Mouse (Mus musculus): ENCODE measurements around the gene Rin3. TPM values are rescaled to one million over a fixed set of nuclear protein-coding genes. Genes with fewer than 3 reads are reported as not detected.

Rin3 gene
- total RNA-seq, 2 experiments from 2014 or later = 12.9 to 26.4 TPM

DNA sequence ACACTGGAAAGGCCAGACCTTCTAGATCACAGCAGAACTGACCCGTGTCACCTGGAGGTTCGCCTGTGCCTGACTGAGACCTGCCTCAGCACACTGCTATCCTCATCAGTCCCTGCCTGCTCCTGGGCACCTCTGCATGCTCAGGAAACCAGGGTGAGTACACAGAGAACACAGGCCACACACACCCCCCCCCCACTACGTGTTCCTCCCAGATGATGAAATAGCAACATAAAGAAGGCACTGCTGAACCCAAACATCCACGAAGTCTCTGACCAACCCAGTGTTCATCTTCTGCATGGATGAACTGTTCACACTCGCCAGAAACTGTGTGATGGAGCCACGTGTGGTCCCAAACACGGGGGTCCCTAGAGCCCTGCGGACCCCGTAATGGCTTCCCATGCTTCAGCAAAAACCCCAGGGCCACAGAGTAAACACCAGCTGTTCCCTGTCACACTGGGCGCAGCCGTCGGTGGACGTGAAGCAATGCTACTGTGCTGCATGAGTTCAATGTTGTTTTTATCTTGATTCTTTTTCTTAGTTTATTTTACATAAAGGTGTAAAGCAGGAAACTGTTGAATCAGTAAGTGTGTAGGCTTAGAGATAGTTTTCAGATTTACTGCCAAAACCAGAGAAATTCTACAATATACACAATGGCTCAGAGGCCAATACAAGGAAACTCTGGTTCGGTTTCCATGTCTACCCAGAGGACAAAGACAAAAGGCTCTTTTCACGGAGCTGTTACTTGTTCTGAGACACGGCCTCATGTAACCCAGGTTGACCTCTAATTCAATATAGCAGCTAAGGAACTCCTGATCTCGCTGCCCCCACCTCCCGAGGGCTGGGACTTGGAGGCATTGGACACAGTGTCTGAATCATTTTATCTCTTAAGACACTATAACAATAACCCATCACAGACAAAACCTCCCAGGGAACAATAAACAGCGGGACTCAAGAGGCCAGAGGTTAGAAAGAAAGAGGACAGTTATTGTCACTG lies 113.4 kb downstream of the Rin3 start:
- ATAC-seq (replicated peaks; ENCODE audit: low FRiP score, poor library complexity, severe bottlenecking) = no peak

- ATAC-seq (replicated peaks; ENCODE audit: low FRiP score, poor library complexity, severe bottlenecking) = no peak
Observed at GRCm38 (mm10) chr12:102398588-102398987, 115.7 kb downstream of the Rin3 start.

- ATAC-seq (replicated peaks; ENCODE audit: low FRiP score, poor library complexity, severe bottlenecking) = no peak
Observed at GRCm38 (mm10) chr12:102413171-102413570, 130.3 kb downstream of the Rin3 start.

DNA sequence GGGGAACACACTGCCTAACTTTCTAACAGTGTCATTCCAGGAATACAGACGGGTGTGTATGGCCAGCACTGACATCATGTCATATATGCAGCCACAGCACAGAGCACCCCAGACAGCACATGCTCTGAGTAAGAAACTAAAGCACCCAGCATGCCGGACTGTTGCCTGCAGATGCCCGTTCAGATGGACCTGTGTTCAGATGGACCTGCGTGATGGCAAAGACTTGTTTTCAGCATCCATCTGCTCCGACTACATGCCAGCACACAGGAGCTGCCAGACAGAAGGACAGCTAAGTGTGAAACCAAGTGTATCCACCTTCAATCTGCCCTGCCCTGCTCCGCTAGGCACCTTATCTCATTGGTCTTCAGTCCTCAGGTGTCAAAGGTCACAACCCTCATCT lies 131.8 kb downstream of the Rin3 start:
- no peak for ATAC-seq (replicated peaks; ENCODE audit: low FRiP score, poor library complexity, severe bottlenecking)

GRCm38 (mm10) chr12:102416391-102416837 lies 133.6 kb downstream of the Rin3 start:
- ATAC-seq (replicated peaks; ENCODE audit: low FRiP score, poor library complexity, severe bottlenecking) = no peak

GRCm38 (mm10) chr12:102416955-102417510 lies 134.2 kb downstream of the Rin3 start:
- ATAC-seq (replicated peaks; ENCODE audit: low FRiP score, poor library complexity, severe bottlenecking) = no peak

DNA sequence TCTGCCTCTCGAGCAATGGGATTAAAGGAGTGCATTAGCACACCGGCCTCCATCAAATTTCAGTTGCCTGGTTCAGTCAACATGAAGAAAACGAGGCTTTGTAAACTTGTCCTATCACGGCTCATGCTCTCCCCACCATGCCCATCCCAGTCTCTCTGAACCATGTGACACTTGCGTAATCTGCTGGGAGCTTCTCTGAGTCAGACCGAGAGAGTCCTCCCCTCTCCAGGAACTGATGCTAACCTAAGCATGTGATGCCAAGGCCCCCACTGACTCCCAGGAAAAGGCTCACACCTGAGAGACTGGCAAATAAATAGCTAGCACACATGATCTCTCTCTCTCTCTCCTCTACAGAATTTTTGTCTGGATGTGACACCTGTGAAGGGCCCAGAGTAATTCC lies 134.9 kb downstream of the Rin3 start:
- no peak for ATAC-seq (replicated peaks; ENCODE audit: low FRiP score, poor library complexity, severe bottlenecking)

GRCm38 (mm10) chr12:102419544-102419943 lies 136.7 kb downstream of the Rin3 start:
- no peak for ATAC-seq (replicated peaks; ENCODE audit: low FRiP score, poor library complexity, severe bottlenecking)

DNA sequence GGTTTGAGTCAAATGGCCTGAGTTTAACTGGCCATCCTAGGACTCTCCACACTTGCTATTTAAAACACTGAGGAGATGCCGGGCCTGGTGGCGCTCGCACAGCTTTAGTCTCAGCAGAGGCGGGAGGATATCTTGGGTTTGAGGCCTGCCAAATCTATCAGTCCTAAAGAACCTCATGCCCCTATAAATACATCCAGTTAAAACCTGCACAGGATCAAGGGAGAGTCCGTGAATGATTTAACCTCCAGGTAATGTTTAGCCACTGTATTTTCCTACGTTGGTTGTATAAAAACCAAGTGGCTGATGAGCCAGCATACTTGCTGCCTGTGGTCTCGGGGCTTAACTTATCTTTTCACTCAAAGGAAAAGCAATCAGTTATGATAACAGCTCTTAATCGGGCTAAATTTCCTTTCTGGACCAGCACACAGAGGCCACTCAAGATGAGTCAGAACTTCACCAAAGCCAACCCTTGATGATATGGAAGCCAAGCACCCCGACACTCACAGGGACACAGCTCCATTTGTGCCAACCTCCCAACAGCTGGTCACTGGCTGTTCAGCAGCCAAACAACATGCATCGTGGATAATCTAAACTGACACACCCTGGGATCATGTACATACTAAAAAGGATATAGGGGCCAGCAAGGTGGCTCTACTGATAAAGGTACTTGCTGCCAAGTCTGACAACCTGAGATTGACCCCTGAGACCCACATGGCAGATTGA lies 137.5 kb downstream of the Rin3 start:
- peak; percentile 73 for ATAC-seq (replicated peaks; ENCODE audit: low FRiP score, poor library complexity, severe bottlenecking)

DNA sequence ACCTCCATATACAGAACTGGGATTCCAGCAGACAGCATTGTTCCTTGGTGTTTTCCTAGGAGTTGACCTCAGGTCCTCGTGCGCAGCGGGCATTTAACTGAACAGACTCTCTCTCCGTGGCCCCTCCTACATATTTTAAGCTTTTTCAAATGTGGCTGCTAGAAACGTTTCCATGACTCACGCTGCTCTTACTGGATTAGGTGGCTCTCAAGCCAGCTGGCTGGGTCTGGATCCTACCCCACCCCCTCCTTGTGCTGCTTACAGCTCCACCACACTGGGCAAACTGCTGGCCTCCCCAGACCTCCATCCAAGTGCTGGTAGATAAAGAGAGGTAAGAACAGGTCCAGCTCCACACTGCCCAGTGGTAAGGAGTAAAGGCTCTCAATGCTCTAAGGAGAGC lies 139.2 kb downstream of the Rin3 start:
- ATAC-seq (replicated peaks; ENCODE audit: low FRiP score, poor library complexity, severe bottlenecking) = no peak

DNA sequence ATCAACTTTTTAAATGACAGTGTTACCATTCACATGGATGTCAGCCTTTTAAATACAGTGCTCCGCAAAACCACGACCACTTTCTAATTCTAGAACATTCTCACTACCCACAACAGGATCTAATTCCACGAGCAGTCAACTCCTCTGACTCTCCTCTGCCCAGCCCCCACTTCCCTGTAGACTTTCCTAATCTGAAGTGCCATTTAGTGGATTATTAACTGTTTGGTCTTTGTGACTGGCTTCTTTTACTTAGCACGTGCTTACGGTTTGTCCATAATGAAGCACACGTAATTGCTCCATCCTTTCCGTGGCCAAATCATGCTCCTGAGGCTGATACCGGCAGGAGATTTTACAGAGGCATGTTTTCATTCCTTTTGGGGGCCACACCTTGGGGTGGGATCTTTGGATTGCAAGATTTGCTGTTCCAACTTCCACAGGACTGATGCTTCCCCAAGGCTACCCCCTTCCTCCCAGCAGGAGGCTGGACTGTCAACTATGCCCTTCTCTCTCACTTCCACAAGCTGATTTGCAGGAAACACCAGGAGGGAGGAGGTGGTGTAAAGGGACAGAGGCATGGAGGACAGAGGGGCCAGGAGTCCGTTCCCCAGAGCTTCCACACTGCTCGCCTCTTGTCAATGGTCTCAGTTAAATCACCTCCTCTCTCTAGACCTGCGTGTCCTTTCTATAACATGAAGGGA lies 139.9 kb downstream of the Rin3 start:
- no peak for ATAC-seq (replicated peaks; ENCODE audit: low FRiP score, poor library complexity, severe bottlenecking)

GRCm38 (mm10) chr12:102423625-102424024 lies 140.8 kb downstream of the Rin3 start:
- no peak for ATAC-seq (replicated peaks; ENCODE audit: low FRiP score, poor library complexity, severe bottlenecking)

DNA sequence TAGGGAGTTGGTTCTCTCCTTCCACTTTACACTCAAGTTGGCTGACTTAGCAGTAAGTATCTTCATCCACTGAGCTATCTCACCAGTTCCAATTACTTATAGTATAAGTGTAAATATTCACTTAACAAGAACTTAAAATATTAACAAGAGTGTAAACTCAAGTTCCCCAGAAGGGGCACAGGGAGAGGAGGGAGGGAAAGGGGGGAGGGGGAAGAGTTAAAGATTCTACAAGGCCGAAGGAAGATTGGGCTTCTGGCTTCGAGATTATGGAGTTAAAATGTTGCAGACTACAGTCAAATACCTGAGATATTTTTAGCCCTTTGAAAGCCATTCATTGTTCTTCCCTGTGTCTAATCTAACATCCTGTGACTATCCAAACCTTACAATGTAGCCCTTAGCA lies 141.6 kb downstream of the Rin3 start:
- no peak for ATAC-seq (replicated peaks; ENCODE audit: low FRiP score, poor library complexity, severe bottlenecking)

- no peak for ATAC-seq (replicated peaks; ENCODE audit: low FRiP score, poor library complexity, severe bottlenecking)
Observed at GRCm38 (mm10) chr12:102425048-102425578, 142.3 kb downstream of the Rin3 start.

- ATAC-seq (replicated peaks; ENCODE audit: low FRiP score, poor library complexity, severe bottlenecking) = peak; percentile 99
Observed at GRCm38 (mm10) chr12:102426285-102426684, 143.4 kb downstream of the Rin3 start.

DNA sequence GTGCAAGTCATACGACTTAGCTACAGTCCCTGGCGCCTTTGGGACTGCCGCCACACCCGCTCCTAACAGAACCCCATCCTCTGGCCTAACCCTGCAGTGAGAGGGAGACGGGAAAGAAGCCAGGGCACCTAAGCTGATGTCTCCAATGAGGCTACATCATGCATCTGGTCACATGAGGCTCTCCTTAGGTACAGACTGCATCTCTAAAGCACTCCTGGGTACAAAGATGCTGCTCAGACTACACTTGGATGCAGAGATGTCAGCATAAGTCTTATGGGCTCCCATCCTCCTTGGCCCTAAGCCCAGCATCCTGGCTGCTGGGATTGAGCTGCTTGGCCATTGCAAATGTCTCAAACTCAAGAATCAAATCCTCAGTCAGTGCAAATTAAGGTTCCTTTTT lies 146.8 kb downstream of the Rin3 start:
- ATAC-seq (replicated peaks; ENCODE audit: low FRiP score, poor library complexity, severe bottlenecking) = no peak

- ATAC-seq (replicated peaks; ENCODE audit: low FRiP score, poor library complexity, severe bottlenecking) = no peak
Observed at GRCm38 (mm10) chr12:102430228-102430627, 147.4 kb downstream of the Rin3 start.

DNA sequence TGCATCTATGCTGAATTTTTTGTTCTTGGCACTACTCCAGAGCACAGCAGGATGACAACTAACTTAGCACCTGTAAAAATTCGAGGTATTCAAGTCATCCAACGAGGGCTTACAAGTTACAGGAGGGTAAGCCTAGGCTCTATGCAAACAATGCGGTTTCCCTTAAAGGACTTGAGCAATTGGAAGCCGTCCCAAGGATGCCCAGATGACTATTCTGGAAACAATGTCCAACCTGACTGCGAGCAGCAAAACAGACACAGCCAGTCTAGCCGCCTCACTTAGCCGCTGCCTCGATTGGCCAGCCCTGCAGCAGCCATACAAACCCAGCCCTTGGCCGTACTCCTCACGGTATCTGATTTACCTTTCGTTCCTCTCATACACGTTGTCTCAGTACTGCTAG lies 149.4 kb downstream of the Rin3 start:
- ATAC-seq (replicated peaks; ENCODE audit: low FRiP score, poor library complexity, severe bottlenecking) = no peak

GRCm38 (mm10) chr12:102434107-102434506 lies 151.3 kb downstream of the Rin3 start:
- ATAC-seq (replicated peaks; ENCODE audit: low FRiP score, poor library complexity, severe bottlenecking) = no peak

All from erythroid progenitor cell, adult 5-6 weeks (primary cell).